Mouse (Mus musculus) limb, embryonic 12.5 days (tissue): ENCODE data around the gene Swsap1. TPM values are rescaled to one million over a fixed set of nuclear protein-coding genes. Genes with fewer than 3 reads are reported as not detected.

Experiments
- ATAC-seq: fragments of 200-750 bp; cut with Nextera tagmentation; 2 replicates; pipeline ENCODE4 v1.8.0; 2017; ENCODE audit warnings: low read depth, moderate TSS enrichment; ENCODE audit not compliant: insufficient number of reproducible peaks, insufficient read depth, low FRiP score, low TSS enrichment
- H3K27ac ChIP-seq: fragments of 300-500 bp; sonication (generic); 2 replicates; pipeline ENCODE4 v1.5.1; 2016; ENCODE audit warnings: mild to moderate bottlenecking, moderate library complexity
- H3K27me3 ChIP-seq: fragments of 300-500 bp; sonication (generic); 2 replicates; pipeline ENCODE4 v1.6.1; 2016; ENCODE audit warnings: mild to moderate bottlenecking, moderate library complexity
- H3K36me3 ChIP-seq: fragments of 300-500 bp; sonication (generic); 2 replicates; pipeline ENCODE4 v1.6.1; 2016; ENCODE audit warnings: mild to moderate bottlenecking, moderate library complexity
- H3K4me1 ChIP-seq: fragments of 300-500 bp; sonication (generic); replicated peaks from 2 replicates; pipeline ENCODE4 v1.6.1; 2016
- H3K4me2 ChIP-seq: fragments of 300-500 bp; sonication (generic); 2 replicates; pipeline ENCODE4 v1.6.1; 2016; ENCODE audit warnings: mild to moderate bottlenecking, moderate library complexity
- H3K4me3 ChIP-seq: fragments of 300-500 bp; sonication (generic); replicated peaks from 2 replicates; pipeline ENCODE4 v1.5.1; 2016; ENCODE audit warnings: mild to moderate bottlenecking
- H3K9ac ChIP-seq: fragments of 300-500 bp; sonication (generic); replicated peaks from 2 replicates; pipeline ENCODE4 v1.6.1; 2016; ENCODE audit warnings: mild to moderate bottlenecking, moderate library complexity
- H3K9me3 ChIP-seq: fragments of 300-500 bp; sonication (generic); 2 replicates; pipeline ENCODE4 v1.6.1; 2016; ENCODE audit warnings: mild to moderate bottlenecking, moderate library complexity
- WGBS: fragments of 180-500 bp; shearing (Covaris S2); methylation state at CpG from one replicate; pipeline ENCODE4 v1.1.7; 2016; 5-methylcytosine and 5-hydroxymethylcytosine counted together
- polyA plus RNA-seq: library from polyadenylated mRNA; unstranded; fragments of >200 nt; fragmentation: Nextera tagmentation; extraction: Ambion mirVana; gene quantifications from 2 replicates; pipeline ENCODE4 v1.2.1, GENCODE M21; 2016

The Swsap1 gene
- polyA plus RNA-seq, 1 experiment from 2014 or later, result 7.4 TPM

GRCm38 (mm10) chr9:21992227-21992626 is 36.7 kb downstream of the Swsap1 start:
- Histone ChIP-seq H3K9ac (no peak overlapping the region), H3K36me3 (no peaks in the 10 kb centered on the region), H3K27ac (no peak overlapping the region), H3K4me3 (no peak overlapping the region), H3K27me3 (peaks cover 70% of the 10 kb centered on the region), H3K4me2 (no peak overlapping the region), H3K9me3 (no peaks in the 10 kb centered on the region), H3K4me1 (peaks cover 21% of the 10 kb centered on the region)
- 80% methylated on average over 4 of the region's 4 CpGs for WGBS
- no peak for ATAC-seq

GRCm38 (mm10) chr9:21996178-21996867 is 40.8 kb downstream of the Swsap1 start:
- H3K9me3 ChIP-seq, result no peaks in the 10 kb centered on the region
- no peak for ATAC-seq
- no peaks in the 10 kb centered on the region for H3K4me1 ChIP-seq
- WGBS, result 82% methylated on average over 3 of the region's 3 CpGs
- H3K4me2 ChIP-seq, result no peak overlapping the region
- H3K9ac ChIP-seq, result no peak overlapping the region
- no peak overlapping the region for H3K27ac ChIP-seq
- no peaks in the 10 kb centered on the region for H3K36me3 ChIP-seq
- peaks cover 31% of the 10 kb centered on the region for H3K27me3 ChIP-seq
- H3K4me3 ChIP-seq, result no peak overlapping the region

- no peak overlapping the region for H3K27ac ChIP-seq
- H3K27me3 ChIP-seq, result peaks cover 5% of the 10 kb centered on the region
- no peak for ATAC-seq
- peaks cover 25% of the 10 kb centered on the region for H3K4me1 ChIP-seq
- H3K9ac ChIP-seq, result no peak overlapping the region
- no peak overlapping the region for H3K4me2 ChIP-seq
- H3K36me3 ChIP-seq, result peaks cover 15% of the 10 kb centered on the region
- H3K4me3 ChIP-seq, result no peak overlapping the region
- 88% methylated on average over 6 of the region's 6 CpGs for WGBS
- no peaks in the 10 kb centered on the region for H3K9me3 ChIP-seq
Observed at GRCm38 (mm10) chr9:22000296-22000695, 44.7 kb downstream of the Swsap1 start.

GRCm38 (mm10) chr9:22001633-22002032 is 46.1 kb downstream of the Swsap1 start:
- Histone ChIP-seq H3K27me3 (peaks cover 5% of the 10 kb centered on the region), H3K9me3 (no peaks in the 10 kb centered on the region), H3K27ac (no peak overlapping the region), H3K4me2 (peak overlapping the region; percentile 70; the same call in 1 of the 2 replicates), H3K9ac (no peak overlapping the region), H3K36me3 (peaks cover 28% of the 10 kb centered on the region), H3K4me3 (no peak overlapping the region), H3K4me1 (peaks cover 25% of the 10 kb centered on the region)
- 81% methylated on average over 4 of the region's 4 CpGs for WGBS
- ATAC-seq, result no peak

- Histone ChIP-seq H3K9ac (peak within 1 kb of the TSS; percentile 66), H3K9me3 (no peaks in the 10 kb centered on the region), H3K4me3 (peak within 1 kb of the TSS; percentile 61), H3K36me3 (peaks cover 37% of the 10 kb centered on the region), H3K27me3 (no peaks in the 10 kb centered on the region; the same call in 1 of the 2 replicates), H3K4me1 (peaks cover 25% of the 10 kb centered on the region), H3K4me2 (peak within 1 kb of the TSS; percentile 85), H3K27ac (peak within 1 kb of the TSS; percentile 53)
- ATAC-seq, result peak; percentile 99
- WGBS, result 6% methylated on average over 57 of the region's 57 CpGs
Observed at GRCm38 (mm10) chr9:22002194-22003162, 46.9 kb downstream of the Swsap1 start, which contains the start of the genes Ccdc151 and Prkcsh. Ccdc151 (minus strand) TSS chr9:22002634. Prkcsh (plus strand) TSS chr9:22002806.

- Histone ChIP-seq H3K4me1 (peaks cover 25% of the 10 kb centered on the region), H3K36me3 (peaks cover 43% of the 10 kb centered on the region), H3K9ac (peak overlapping the region; percentile 66), H3K4me3 (peak overlapping the region; percentile 61), H3K4me2 (peak overlapping the region; percentile 85), H3K27ac (peak overlapping the region; percentile 53), H3K9me3 (no peaks in the 10 kb centered on the region), H3K27me3 (no peaks in the 10 kb centered on the region; the same call in 1 of the 2 replicates)
- ATAC-seq, result no peak
- WGBS, result under 1% methylated on average over 18 of the region's 18 CpGs
Observed at GRCm38 (mm10) chr9:22003163-22003554, 47.6 kb downstream of the Swsap1 start.

- no peak for ATAC-seq
- Histone ChIP-seq H3K27me3 (no peaks in the 10 kb centered on the region), H3K9me3 (no peaks in the 10 kb centered on the region), H3K9ac (no peak overlapping the region; the same call in 1 of the 2 replicates), H3K27ac (no peak overlapping the region), H3K4me1 (peaks cover 25% of the 10 kb centered on the region), H3K36me3 (peaks cover 57% of the 10 kb centered on the region), H3K4me2 (peak overlapping the region; percentile 85), H3K4me3 (peak overlapping the region; percentile 61; the same call in 1 of the 2 replicates)
- 92% methylated on average over 12 of the region's 12 CpGs for WGBS
Observed at GRCm38 (mm10) chr9:22004546-22004945, 49.0 kb downstream of the Swsap1 start.

Other genes with a start within 250 kb of the Swsap1 start
- 37.3 and 38.5 TPM in 2 replicates for gene Ldlr, start 232.3 kb upstream of the Swsap1 start, polyA plus RNA-seq
- 152 and 161 TPM in 2 replicates for gene Spc24, start 195.5 kb upstream of the Swsap1 start, polyA plus RNA-seq
- 19.9 and 22.3 TPM in 2 replicates for gene Kank2, start 157.0 kb upstream of the Swsap1 start, polyA plus RNA-seq
- gene Angptl8, start 120.2 kb upstream of the Swsap1 start, polyA plus RNA-seq, result 0.99 and 1.1 TPM in 2 replicates
- 38.3 and 38.9 TPM in 2 replicates for gene Dock6, start 103.1 kb upstream of the Swsap1 start, polyA plus RNA-seq
- 7.3 and 8.8 TPM in 2 replicates for gene Rab3d, start 37.6 kb upstream of the Swsap1 start, polyA plus RNA-seq
- 5.2 and 5.7 TPM in 2 replicates for gene Ccdc159, start 28.3 kb upstream of the Swsap1 start, polyA plus RNA-seq
- 33.4 and 39.4 TPM in 2 replicates for gene Tmem205, start 28.2 kb upstream of the Swsap1 start, polyA plus RNA-seq
- 9.3 and 11.9 TPM in 2 replicates for gene Plppr2, start 18.7 kb upstream of the Swsap1 start, polyA plus RNA-seq
- 6.9 and 8.1 TPM in 2 replicates for gene Epor, start 7.8 kb downstream of the Swsap1 start, polyA plus RNA-seq
- 1.8 and 2.6 TPM in 2 replicates for gene Rgl3, start 33.7 kb downstream of the Swsap1 start, polyA plus RNA-seq
- 1.9 TPM in 2 replicates for gene Ccdc151, start 46.9 kb downstream of the Swsap1 start, polyA plus RNA-seq
- gene Prkcsh, start 47.1 kb downstream of the Swsap1 start, polyA plus RNA-seq, result 108 TPM in 2 replicates
- gene Elavl3, start 96.3 kb downstream of the Swsap1 start, polyA plus RNA-seq, result 0.23 TPM in 1 of 2 replicates, not detected in the other
- gene Gm49318, start 115.5 kb downstream of the Swsap1 start, polyA plus RNA-seq, result not detected in 2 replicates
- 13.2 and 14.0 TPM in 2 replicates for gene Zfp653, start 115.6 kb downstream of the Swsap1 start, polyA plus RNA-seq
- gene Ecsit, start 129.7 kb downstream of the Swsap1 start, polyA plus RNA-seq, result 31.5 and 32.2 TPM in 2 replicates
- gene Cnn1, start 143.5 kb downstream of the Swsap1 start, polyA plus RNA-seq, result 1.4 and 1.5 TPM in 2 replicates
- 192 and 199 TPM in 2 replicates for gene Elof1, start 161.4 kb downstream of the Swsap1 start, polyA plus RNA-seq
- gene Acp5, start 180.0 kb downstream of the Swsap1 start, polyA plus RNA-seq, result 7.7 and 9.9 TPM in 2 replicates
- gene Pigyl, start 201.1 kb downstream of the Swsap1 start, polyA plus RNA-seq, result 64.7 and 66.7 TPM in 2 replicates
- 0.09 and 0.16 TPM in 2 replicates for gene Zfp872, start 232.3 kb downstream of the Swsap1 start, polyA plus RNA-seq